Mouse (Mus musculus): ENCODE results near the gene Cdkn2aip. TPM values are rescaled to one million over a fixed set of nuclear protein-coding genes. Genes with fewer than 3 reads are reported as not detected.

Cdkn2aip gene
- polyA plus RNA-seq, 1 experiment from 2014 or later, result 23.8 TPM

DNA sequence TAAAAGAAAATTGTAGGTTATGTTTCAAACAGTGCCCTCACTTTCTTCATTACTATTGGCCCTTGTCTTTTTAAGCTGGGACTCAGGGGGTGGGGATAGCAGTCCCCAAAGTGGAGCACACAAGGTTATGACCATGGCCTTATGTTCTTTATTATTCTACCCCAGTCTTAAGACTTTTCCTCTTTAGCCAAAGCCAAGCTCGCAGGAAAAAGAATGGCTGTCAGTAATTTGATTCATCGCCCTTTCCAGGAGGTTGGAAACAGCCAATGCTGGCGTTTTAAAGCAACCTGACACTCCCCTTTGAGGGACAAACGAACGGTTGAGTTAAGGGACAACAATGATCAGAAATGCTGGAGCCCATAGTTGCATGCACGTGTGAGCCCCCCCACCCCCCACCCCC is 32.1 kb upstream of the Cdkn2aip start:
- ATAC-seq (replicated peaks; ENCODE audit: low FRiP score, low TSS enrichment, low read depth) (no peak), DNase-seq (ENCODE audit: low spot score) (no peak)
- H3K36me3 ChIP-seq (ENCODE audit: control insufficient read depth, insufficient read depth, low read length), result no peaks in the 10 kb centered on the region
- H3K9ac ChIP-seq (ENCODE audit: low read length), result no peak overlapping the region
- H3K27me3 ChIP-seq (replicated peaks; ENCODE audit: control insufficient read depth, insufficient read depth, low read length), result no peaks in the 10 kb centered on the region
- no peaks in the 10 kb centered on the region; the same call in 1 of the 2 replicates for H3K4me1 ChIP-seq (replicated peaks; ENCODE audit: control insufficient read depth, insufficient read depth, low read length)
- no peak overlapping the region for H3K27ac ChIP-seq (ENCODE audit: low read depth)
- no peaks in the 10 kb centered on the region for H3K9me3 ChIP-seq (ENCODE audit: control insufficient read depth, low read length)
- H3K4me2 ChIP-seq (ENCODE audit: low read length), result no peak overlapping the region
- 41% methylated on average over 6 of the region's 6 CpGs for WGBS
- no peak overlapping the region for H3K4me3 ChIP-seq (ENCODE audit: low read depth, low read length)

DNA sequence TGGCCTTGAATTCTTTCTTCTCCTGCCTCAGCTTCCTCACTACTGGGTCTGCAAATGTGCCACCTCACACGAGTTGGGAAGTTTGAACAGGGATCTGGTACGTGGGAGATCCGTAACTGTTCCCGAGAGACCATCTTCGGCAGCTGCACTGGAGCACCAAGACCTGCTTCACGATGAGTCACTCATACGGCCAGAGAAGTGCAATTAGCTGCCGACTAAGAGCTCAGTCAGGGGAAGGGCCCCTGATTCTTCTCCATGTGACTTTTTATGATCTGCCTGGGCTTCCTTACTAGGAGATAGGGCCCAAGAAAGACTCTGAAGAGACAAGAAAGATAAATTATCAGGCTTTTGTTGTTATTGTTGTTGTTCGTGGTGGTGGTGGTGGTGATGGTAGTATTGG is 31.1 kb upstream of the Cdkn2aip start:
- 57% methylated on average over 9 of the region's 9 CpGs for WGBS

DNA sequence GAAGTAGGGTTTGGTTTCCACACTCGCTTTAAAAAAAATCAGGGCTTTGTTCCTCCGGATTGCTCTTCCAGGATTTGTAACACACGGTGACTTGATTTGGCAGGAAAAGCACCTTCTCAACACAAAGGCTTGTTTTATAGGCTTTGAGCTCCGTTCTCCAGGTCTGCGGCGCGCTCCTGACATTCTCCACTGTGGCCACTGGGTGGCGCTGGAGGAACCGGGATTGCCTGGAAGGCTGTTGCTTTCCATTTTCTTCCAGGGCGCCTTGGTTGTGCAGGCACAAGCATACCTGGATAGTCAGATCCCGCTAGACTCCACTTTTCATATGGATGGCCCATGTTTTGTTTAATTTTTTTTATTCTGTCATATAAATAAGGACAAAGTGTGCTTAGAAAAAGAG is 29.7 kb upstream of the Cdkn2aip start:
- H3K4me3 ChIP-seq (ENCODE audit: low read depth, low read length), result no peak overlapping the region
- H3K4me1 ChIP-seq (replicated peaks; ENCODE audit: control insufficient read depth, insufficient read depth, low read length), result no peaks in the 10 kb centered on the region; the same call in 1 of the 2 replicates
- peak overlapping the region; percentile 22; the same call in 1 of the 2 replicates for H3K4me2 ChIP-seq (ENCODE audit: low read length)
- no peak overlapping the region for H3K9ac ChIP-seq (ENCODE audit: low read length)
- no peaks in the 10 kb centered on the region for H3K36me3 ChIP-seq (ENCODE audit: control insufficient read depth, insufficient read depth, low read length)
- H3K27me3 ChIP-seq (replicated peaks; ENCODE audit: control insufficient read depth, insufficient read depth, low read length), result no peaks in the 10 kb centered on the region
- no peaks in the 10 kb centered on the region for H3K9me3 ChIP-seq (ENCODE audit: control insufficient read depth, low read length)
- WGBS, result 9% methylated on average over 11 of the region's 11 CpGs
- ATAC-seq (replicated peaks; ENCODE audit: low FRiP score, low TSS enrichment, low read depth) (no peak), DNase-seq (ENCODE audit: low spot score) (peak; percentile 95)
- no peak overlapping the region for H3K27ac ChIP-seq (ENCODE audit: low read depth)

More for the DNA sequence above, 31.1 kb upstream of the Cdkn2aip start:
- H3K4me3 ChIP-seq (ENCODE audit: low read depth, low read length), result no peak overlapping the region
- H3K27ac ChIP-seq (ENCODE audit: low read depth), result no peak overlapping the region
- no peaks in the 10 kb centered on the region for H3K9me3 ChIP-seq (ENCODE audit: control insufficient read depth, low read length)
- ATAC-seq (replicated peaks; ENCODE audit: low FRiP score, low TSS enrichment, low read depth) (0 out of 2 replicates have a peak, but pooled peaks have one; percentile 8), DNase-seq (ENCODE audit: low spot score) (no peak)
- no peak overlapping the region for H3K4me2 ChIP-seq (ENCODE audit: low read length)
- H3K27me3 ChIP-seq (replicated peaks; ENCODE audit: control insufficient read depth, insufficient read depth, low read length), result no peaks in the 10 kb centered on the region
- H3K9ac ChIP-seq (ENCODE audit: low read length), result no peak overlapping the region
- no peaks in the 10 kb centered on the region; the same call in 1 of the 2 replicates for H3K4me1 ChIP-seq (replicated peaks; ENCODE audit: control insufficient read depth, insufficient read depth, low read length)
- H3K36me3 ChIP-seq (ENCODE audit: control insufficient read depth, insufficient read depth, low read length), result no peaks in the 10 kb centered on the region

DNA sequence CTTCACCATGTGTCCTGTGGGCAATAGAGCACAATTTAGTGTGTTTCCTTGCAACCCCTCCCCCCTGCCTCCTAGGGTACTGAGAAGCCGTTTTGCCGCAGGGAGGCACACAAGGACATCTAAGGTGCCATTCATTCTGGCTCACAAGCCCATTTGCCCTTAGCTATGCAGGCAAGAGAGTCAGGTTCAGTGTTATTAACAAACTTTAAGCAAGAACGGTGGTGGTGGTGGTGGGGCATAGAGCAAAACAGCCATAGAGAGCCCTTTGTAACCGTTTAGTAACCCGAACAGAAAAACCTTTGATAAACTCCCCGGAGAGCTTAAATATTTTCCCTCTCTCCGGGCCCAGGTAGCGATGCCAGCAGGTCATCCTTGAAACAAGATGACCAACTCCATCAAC is 29.3 kb upstream of the Cdkn2aip start:
- ATAC-seq (replicated peaks; ENCODE audit: low FRiP score, low TSS enrichment, low read depth) (no peak), DNase-seq (ENCODE audit: low spot score) (no peak)
- no peaks in the 10 kb centered on the region for H3K9me3 ChIP-seq (ENCODE audit: control insufficient read depth, low read length)
- H3K27me3 ChIP-seq (replicated peaks; ENCODE audit: control insufficient read depth, insufficient read depth, low read length), result no peaks in the 10 kb centered on the region
- no peak overlapping the region for H3K9ac ChIP-seq (ENCODE audit: low read length)
- no peak overlapping the region for H3K4me3 ChIP-seq (ENCODE audit: low read depth, low read length)
- no peaks in the 10 kb centered on the region for H3K36me3 ChIP-seq (ENCODE audit: control insufficient read depth, insufficient read depth, low read length)
- H3K27ac ChIP-seq (ENCODE audit: low read depth), result no peak overlapping the region
- H3K4me2 ChIP-seq (ENCODE audit: low read length), result peak overlapping the region; percentile 22; the same call in 1 of the 2 replicates
- WGBS, result 38% methylated on average over 8 of the region's 8 CpGs
- no peaks in the 10 kb centered on the region; the same call in 1 of the 2 replicates for H3K4me1 ChIP-seq (replicated peaks; ENCODE audit: control insufficient read depth, insufficient read depth, low read length)

DNA sequence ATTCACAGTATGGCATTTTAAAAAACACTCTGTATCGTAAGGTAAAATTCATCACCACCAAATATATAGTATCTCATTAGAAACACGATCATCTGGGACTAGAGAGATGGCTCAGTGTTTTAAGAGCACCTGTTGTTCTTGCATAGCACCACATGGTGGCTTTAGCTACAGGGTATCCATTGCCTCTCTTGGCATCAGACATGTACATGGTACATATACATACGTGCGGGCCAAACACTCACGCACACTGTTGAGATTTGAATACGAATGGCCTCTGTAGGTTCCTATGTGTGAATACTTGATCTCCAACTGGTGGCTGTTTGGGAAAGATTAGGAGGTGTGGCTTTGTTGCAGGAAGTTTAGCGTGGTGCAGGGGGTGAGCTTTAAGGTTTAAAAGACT is 28.6 kb upstream of the Cdkn2aip start:
- no peak overlapping the region for H3K9ac ChIP-seq (ENCODE audit: low read length)
- DNase-seq (ENCODE audit: low spot score), result no peak
- no peak overlapping the region for H3K27ac ChIP-seq (ENCODE audit: low read depth)
- H3K4me3 ChIP-seq (ENCODE audit: low read depth, low read length), result no peak overlapping the region
- no peaks in the 10 kb centered on the region for H3K36me3 ChIP-seq (ENCODE audit: control insufficient read depth, insufficient read depth, low read length)
- no peaks in the 10 kb centered on the region for H3K27me3 ChIP-seq (replicated peaks; ENCODE audit: control insufficient read depth, insufficient read depth, low read length)
- 82% methylated on average over 7 of the region's 7 CpGs for WGBS
- H3K4me2 ChIP-seq (ENCODE audit: low read length), result no peak overlapping the region
- H3K4me1 ChIP-seq (replicated peaks; ENCODE audit: control insufficient read depth, insufficient read depth, low read length), result no peaks in the 10 kb centered on the region; the same call in 1 of the 2 replicates
- ATAC-seq (replicated peaks; ENCODE audit: low FRiP score, low TSS enrichment, low read depth), result no peak
- no peaks in the 10 kb centered on the region for H3K9me3 ChIP-seq (ENCODE audit: control insufficient read depth, low read length)

DNA sequence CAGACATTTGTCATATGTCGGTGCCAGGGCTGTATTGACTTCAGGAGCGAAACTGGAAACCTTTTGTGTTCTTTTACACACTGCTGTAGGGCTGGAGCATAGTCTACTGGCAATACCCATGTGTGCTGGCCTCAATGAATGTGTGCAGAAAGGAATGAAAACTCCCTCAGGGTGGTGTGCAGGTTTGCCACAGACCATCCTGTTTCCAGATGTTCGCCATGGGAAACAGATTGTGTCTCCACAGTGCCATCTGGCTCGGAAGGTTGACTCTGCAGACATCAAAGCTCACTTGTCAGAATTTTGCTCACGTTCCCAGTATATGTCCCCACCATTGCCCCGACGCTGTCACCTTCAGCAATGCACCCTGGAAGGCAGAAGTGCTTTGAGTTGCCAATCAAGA is 23.4 kb upstream of the Cdkn2aip start:
- Histone ChIP-seq H3K4me3 (ENCODE audit: low read depth, low read length) (no peak overlapping the region), H3K27me3 (replicated peaks; ENCODE audit: control insufficient read depth, insufficient read depth, low read length) (no peaks in the 10 kb centered on the region), H3K36me3 (ENCODE audit: control insufficient read depth, insufficient read depth, low read length) (no peaks in the 10 kb centered on the region), H3K9me3 (ENCODE audit: control insufficient read depth, low read length) (no peaks in the 10 kb centered on the region), H3K9ac (ENCODE audit: low read length) (no peak overlapping the region), H3K4me1 (replicated peaks; ENCODE audit: control insufficient read depth, insufficient read depth, low read length) (no peaks in the 10 kb centered on the region), H3K27ac (ENCODE audit: low read depth) (no peak overlapping the region), H3K4me2 (ENCODE audit: low read length) (no peak overlapping the region)
- no peak for DNase-seq (ENCODE audit: low spot score)
- 70% methylated on average over 7 of the region's 7 CpGs for WGBS
- ATAC-seq (replicated peaks; ENCODE audit: low FRiP score, low TSS enrichment, low read depth), result no peak

DNA sequence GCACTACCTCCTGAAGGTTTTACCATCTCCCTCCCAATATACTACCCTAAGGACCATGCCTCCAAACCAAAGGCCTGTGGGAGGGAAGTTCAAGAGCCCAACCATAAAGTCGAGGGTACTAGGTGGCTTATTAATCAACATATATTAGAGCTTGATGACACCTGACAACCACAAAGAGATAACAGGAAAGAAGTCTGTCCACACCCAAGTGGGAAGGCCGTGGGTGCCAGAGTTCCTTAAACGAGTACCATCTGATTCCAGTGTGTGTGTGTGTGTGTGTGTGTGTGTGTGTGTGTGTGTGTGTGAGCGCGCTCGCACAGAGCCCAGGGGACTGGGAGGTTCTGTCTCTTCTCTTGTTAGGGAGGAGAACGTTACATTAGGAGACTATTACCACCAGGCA is 15.6 kb upstream of the Cdkn2aip start:
- Histone ChIP-seq H3K4me2 (ENCODE audit: low read length) (no peak overlapping the region), H3K36me3 (ENCODE audit: control insufficient read depth, insufficient read depth, low read length) (no peaks in the 10 kb centered on the region), H3K27ac (ENCODE audit: low read depth) (no peak overlapping the region), H3K4me1 (replicated peaks; ENCODE audit: control insufficient read depth, insufficient read depth, low read length) (no peaks in the 10 kb centered on the region), H3K9ac (ENCODE audit: low read length) (no peak overlapping the region), H3K27me3 (replicated peaks; ENCODE audit: control insufficient read depth, insufficient read depth, low read length) (no peaks in the 10 kb centered on the region), H3K9me3 (ENCODE audit: control insufficient read depth, low read length) (no peaks in the 10 kb centered on the region), H3K4me3 (ENCODE audit: low read depth, low read length) (no peak overlapping the region)
- ATAC-seq (replicated peaks; ENCODE audit: low FRiP score, low TSS enrichment, low read depth) (no peak), DNase-seq (ENCODE audit: low spot score) (no peak)
- WGBS, result 71% methylated on average over 7 of the region's 7 CpGs

DNA sequence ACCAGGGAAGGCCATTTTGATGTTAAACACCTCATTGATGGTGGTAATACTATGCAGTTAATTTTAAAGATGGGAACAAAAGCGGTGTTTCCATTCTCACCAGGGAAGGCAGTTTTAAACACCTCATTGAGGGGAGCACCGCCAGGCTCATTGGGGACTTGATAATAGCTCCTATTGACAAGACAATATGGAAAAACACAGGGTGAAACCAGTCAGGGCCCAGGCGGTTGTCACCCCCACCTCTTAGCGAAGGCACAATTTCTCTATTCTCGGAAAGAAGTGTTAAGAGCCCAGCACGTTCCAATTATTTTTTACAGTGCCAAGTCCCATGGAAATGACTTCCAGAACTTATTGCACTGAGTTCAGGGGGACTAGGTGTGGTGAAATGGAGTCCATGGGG is 13.2 kb upstream of the Cdkn2aip start:
- DNase-seq (ENCODE audit: low spot score), result no peak
- H3K4me3 ChIP-seq (ENCODE audit: low read depth, low read length), result no peak overlapping the region
- no peaks in the 10 kb centered on the region for H3K9me3 ChIP-seq (ENCODE audit: control insufficient read depth, low read length)
- H3K27me3 ChIP-seq (replicated peaks; ENCODE audit: control insufficient read depth, insufficient read depth, low read length), result no peaks in the 10 kb centered on the region
- H3K36me3 ChIP-seq (ENCODE audit: control insufficient read depth, insufficient read depth, low read length), result no peaks in the 10 kb centered on the region
- ATAC-seq (replicated peaks; ENCODE audit: low FRiP score, low TSS enrichment, low read depth), result no peak
- H3K4me2 ChIP-seq (ENCODE audit: low read length), result no peak overlapping the region
- no peak overlapping the region for H3K27ac ChIP-seq (ENCODE audit: low read depth)
- WGBS, result 48% methylated on average over 6 of the region's 6 CpGs
- no peaks in the 10 kb centered on the region for H3K4me1 ChIP-seq (replicated peaks; ENCODE audit: control insufficient read depth, insufficient read depth, low read length)
- H3K9ac ChIP-seq (ENCODE audit: low read length), result no peak overlapping the region

DNA sequence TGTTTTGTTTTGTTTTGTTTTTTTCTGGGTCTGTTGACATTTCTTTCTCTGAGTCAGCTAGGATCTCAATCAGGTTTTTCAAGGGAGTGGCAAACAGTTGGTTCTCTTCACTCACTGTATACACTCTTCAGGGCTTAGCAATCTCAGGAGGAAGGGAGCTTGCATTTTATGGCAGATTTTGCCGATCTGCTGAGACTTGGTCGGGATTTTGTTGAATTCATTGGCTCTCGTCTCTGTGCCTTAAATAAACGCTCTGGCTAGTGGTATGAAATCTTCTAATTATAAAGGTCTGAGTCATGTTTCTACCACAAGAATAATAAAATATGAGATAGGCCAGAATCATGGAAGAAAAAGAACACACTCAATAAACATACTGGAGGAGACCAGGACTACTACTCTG is 7.9 kb upstream of the Cdkn2aip start:
- Histone ChIP-seq H3K27me3 (replicated peaks; ENCODE audit: control insufficient read depth, insufficient read depth, low read length) (no peaks in the 10 kb centered on the region), H3K9me3 (ENCODE audit: control insufficient read depth, low read length) (no peaks in the 10 kb centered on the region), H3K36me3 (ENCODE audit: control insufficient read depth, insufficient read depth, low read length) (no peaks in the 10 kb centered on the region), H3K4me1 (replicated peaks; ENCODE audit: control insufficient read depth, insufficient read depth, low read length) (no peaks in the 10 kb centered on the region), H3K9ac (ENCODE audit: low read length) (no peak overlapping the region), H3K4me2 (ENCODE audit: low read length) (no peak overlapping the region), H3K27ac (ENCODE audit: low read depth) (no peak overlapping the region), H3K4me3 (ENCODE audit: low read depth, low read length) (no peak overlapping the region)
- DNase-seq (ENCODE audit: low spot score) (no peak), ATAC-seq (replicated peaks; ENCODE audit: low FRiP score, low TSS enrichment, low read depth) (no peak)
- 44% methylated on average over 4 of the region's 4 CpGs for WGBS

All from intestine, embryonic 14.5 days (tissue).